Mouse (Mus musculus): ENCODE measurements around the gene Wipi1.

The Wipi1 gene

DNA sequence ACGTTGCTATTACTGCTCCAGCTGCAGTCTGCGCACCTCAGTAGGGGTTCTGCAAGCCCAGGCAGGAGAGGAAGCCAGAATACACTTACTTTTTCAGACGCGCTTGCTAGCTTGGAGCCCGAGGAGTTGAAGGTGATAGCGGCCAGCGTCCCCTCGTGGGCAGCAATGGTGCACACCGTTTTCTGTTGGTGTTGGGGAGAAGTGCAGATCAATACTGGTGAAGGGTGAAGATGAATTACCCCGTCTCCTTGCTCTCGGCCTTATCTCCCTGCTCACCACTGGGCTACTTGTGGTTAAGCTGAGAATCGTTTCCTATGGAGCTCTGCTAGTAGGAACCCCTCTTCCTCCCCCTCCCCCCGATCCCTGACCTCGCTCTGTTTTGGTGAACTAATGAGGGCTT is 27.8 kb downstream of the Wipi1 start:
- DNase-seq (ENCODE audit: extremely low read depth, low read depth, low spot score), result no peak

GRCm38 (mm10) chr11:109579999-109580398 is 31.8 kb downstream of the Wipi1 start:
- DNase-seq (ENCODE audit: extremely low read depth, low read depth, low spot score), result no peak

- no peak for DNase-seq (ENCODE audit: extremely low read depth, low read depth, low spot score)
Observed at GRCm38 (mm10) chr11:109578536-109578935, 33.2 kb downstream of the Wipi1 start.

DNA sequence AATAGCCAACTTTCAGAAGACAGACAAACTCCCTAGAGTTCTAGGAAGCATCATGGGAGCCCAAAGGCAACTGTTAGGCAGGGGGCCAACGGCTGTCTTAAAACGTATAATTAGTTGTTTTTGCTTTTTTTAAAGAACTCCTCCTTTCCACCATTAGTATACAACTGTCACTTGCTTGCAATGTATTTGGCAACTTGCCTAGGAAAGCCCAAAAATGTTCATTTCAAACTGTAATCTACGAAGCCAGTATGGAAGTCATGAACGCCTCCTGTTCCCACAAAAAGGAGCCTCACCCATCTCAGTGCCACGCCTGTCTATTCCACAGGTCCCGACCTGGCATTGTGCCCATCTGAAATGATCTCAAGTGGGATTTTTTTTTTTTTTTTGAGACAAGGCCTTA is 35.9 kb downstream of the Wipi1 start:
- DNase-seq (ENCODE audit: extremely low read depth, low read depth, low spot score), result no peak

- DNase-seq (ENCODE audit: extremely low read depth, low read depth, low spot score), result no peak
Observed at GRCm38 (mm10) chr11:109574604-109575003, 37.2 kb downstream of the Wipi1 start.

DNA sequence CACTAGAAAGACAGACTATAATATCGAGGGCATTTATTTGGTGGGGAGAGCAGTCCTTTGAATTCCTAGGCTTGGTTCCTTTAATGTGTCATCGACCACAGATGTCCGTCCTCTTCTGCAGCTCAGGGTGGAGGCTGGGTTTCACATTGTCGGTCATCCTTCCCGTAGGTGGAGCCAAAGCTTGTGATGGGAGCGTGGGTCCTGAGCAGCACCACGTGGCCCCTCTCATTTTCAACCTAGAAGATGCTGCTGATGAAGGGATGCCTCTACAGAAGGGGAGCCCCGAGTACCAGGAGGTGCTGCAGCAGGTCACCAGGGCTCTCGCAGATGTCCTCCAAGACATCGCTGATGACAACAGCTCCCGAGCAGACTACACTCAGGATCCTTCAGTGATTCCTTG is 39.7 kb downstream of the Wipi1 start:
- no peak for DNase-seq (ENCODE audit: extremely low read depth, low read depth, low spot score)

GRCm38 (mm10) chr11:109569809-109570208 is 42.0 kb downstream of the Wipi1 start:
- no peak for DNase-seq (ENCODE audit: extremely low read depth, low read depth, low spot score)

DNA sequence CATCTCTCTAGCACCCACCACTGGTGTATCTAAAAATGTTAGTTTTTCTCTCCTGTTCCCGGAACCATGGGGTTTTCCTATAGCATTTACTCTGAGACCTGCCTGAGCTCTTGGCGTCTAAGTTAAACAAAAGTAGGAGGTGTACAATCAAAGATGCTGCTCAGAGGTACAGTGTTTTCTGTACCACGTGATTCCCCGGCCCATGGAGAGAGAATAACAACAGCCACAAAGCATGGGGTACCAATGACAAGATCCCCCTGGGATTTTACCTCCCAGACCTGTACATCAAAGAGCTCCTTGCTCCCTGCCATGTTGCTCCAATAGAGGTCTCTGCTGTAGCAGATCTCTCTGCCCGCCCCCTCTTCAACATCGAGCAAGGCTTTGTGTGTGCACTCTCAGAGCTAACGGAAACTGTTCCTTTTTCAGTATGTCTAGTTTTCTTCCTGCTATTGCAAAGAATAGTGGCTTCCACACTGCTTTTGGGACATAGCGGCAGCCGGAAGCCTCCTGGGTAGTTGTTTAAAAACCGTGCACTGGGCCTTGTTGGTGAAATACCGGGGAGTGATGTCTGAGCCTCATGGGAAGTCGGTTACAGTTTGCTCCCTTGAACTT is 42.7 kb downstream of the Wipi1 start:
- DNase-seq (ENCODE audit: extremely low read depth, low read depth, low spot score), result no peak

DNA sequence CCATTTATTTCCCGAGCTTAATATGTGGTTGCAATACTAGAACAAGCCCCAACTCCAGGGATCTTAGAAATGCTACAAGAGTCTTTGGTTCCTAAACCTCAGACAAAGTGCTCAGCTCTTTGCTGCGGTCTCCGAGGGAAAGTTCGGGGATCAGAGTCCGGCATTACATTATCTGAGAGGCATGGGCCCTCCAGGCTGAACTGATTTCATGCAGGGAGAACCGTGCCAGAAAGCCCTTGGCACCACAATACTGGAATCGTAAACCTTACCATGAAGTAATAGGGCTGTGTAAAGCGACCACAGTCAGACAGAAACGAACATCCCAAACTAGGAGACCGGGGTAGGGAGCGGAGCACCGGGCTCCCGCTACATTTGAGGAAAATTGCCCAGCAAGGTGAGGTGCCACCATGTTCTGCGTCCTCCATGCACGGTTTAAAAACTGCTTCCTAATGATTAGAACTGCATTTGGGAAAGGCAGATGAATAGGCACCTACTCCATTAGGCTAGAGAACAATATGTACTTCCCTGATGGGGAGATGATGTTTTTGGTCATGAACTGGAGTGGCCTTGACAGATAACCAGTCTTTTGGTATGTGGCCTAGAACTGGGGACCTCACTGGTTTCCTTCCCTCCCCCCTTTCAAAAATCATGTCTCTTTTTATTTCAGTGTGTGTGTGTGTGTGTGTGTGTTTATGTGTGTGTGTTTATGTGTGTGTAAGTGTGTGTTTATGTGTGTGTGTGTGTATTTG is 47.1 kb downstream of the Wipi1 start:
- no peak for DNase-seq (ENCODE audit: extremely low read depth, low read depth, low spot score)

DNA sequence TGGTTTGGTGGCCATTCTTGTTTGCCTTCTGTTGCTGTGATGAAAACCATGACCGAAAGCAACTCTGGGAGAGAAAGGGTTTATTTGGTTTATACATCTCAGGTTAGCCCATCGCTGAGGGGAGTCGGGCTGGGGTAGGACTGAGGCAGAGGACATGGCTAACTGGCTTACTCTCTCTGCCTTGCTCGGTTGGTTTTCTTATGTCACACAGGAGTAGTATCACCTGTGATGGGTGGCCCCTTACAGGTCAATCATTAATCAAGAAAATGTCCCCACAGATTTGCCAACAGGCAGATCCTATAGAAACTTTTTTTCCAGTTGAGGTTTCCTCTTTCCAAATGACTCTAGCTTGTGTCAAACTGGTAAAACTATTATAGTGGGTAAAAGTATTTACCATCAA is 48.1 kb downstream of the Wipi1 start:
- no peak for DNase-seq (ENCODE audit: extremely low read depth, low read depth, low spot score)

DNA sequence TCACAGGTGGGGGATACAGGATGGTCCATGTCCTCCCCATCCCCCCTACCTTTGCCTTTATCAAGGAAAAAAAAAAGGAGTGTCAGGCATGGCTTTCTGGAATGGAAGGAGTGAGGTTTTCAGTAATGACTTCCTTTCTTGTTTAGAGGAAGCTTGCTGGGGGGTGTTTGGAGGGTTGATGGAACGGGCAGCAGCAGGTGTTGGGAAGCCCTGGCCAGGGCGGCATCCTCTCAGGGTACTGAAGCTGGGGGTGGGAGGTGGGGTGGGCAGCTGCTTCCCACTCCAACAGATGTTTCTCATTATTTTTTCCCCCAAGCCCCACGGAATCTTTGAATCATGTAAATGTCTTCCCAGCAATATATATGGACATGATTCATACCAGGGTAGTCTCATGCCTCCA is 50.3 kb downstream of the Wipi1 start:
- no peak for DNase-seq (ENCODE audit: extremely low read depth, low read depth, low spot score)

DNA sequence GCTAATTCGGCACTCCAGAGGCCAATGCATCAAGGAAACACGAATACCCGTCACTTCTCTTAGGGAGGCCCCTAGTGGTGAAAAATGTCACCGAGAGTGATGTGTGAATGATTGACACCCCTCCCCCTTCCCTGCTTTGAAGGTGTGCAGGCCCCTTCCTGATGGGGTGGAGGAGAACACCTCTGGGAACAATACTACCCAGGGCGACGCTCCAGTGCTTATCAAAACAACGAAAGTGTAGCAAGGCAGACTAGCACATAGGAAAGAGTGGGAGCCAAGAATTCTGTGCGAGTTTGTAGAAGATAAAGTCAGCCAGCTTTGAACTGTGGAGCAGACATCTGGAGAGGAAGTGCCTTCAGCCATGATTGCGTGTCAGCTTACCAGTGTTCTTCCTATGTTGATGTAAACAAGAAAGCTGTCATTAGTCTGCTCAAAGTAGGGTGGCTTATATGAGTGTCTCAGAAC is 50.9 kb downstream of the Wipi1 start:
- DNase-seq (ENCODE audit: extremely low read depth, low read depth, low spot score), result no peak

- no peak for DNase-seq (ENCODE audit: extremely low read depth, low read depth, low spot score)
Observed at GRCm38 (mm10) chr11:109559241-109559640, 52.5 kb downstream of the Wipi1 start.

DNA sequence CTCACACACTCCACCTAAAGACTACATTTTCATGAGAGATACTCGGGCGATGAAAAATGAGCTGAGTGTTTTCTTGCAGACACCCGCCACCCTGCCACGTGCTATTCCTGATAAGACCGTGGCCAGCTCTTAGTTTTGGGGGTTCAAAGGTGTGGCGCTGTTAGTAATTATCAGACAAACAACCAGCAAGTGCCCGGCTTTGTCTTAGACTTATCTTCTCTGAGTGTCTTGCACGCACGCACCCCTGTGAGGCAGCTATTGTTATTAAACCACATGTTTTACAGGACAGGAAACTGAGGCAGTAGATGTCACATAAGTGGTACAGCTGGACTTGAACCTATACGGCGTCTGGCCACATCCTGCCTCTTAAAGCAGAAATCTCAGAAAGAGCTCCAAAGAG is 54.3 kb downstream of the Wipi1 start:
- no peak for DNase-seq (ENCODE audit: extremely low read depth, low read depth, low spot score)

- DNase-seq (ENCODE audit: extremely low read depth, low read depth, low spot score), result no peak
Observed at GRCm38 (mm10) chr11:109556130-109556529, 55.6 kb downstream of the Wipi1 start.

GRCm38 (mm10) chr11:109554443-109554842 is 57.3 kb downstream of the Wipi1 start:
- peak; percentile 78 for DNase-seq (ENCODE audit: extremely low read depth, low read depth, low spot score)

- no peak for DNase-seq (ENCODE audit: extremely low read depth, low read depth, low spot score)
Observed at GRCm38 (mm10) chr11:109553921-109554320, 57.8 kb downstream of the Wipi1 start.

DNA sequence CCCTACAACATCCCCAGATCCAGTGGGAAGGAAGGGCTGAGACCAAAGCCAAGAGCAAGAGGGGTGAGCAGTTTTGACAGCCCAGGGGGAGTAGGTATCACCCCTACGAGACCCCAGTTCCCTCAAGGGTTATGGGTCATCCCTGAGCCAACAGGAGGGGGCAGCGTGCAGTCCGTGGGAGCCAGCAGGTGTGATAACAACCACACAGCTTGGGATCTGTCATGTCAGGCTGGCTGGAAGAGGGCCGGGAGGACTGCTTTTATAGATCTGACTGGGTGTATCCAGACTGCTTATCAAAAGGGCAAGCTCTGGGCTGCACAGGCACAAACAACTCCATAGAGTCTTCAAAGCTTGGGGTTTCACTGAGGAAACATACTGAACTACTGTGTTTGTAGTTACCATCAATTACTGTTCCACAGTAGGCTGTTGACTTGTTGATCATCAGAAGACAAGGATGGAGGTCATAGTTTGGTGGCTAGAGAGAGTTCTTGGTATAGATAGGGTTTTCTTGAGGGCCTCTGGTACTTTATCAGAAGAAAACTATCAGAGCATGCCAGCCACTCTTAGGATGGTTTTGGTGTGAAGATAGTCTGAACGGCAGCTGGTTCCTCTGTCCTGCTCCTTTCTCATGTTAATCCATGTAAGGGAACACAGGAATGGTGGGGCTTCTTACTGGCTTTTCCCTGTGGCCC is 62.0 kb downstream of the Wipi1 start:
- no peak for DNase-seq (ENCODE audit: extremely low read depth, low read depth, low spot score)

GRCm38 (mm10) chr11:109547652-109548051 is 64.1 kb downstream of the Wipi1 start:
- no peak for DNase-seq (ENCODE audit: extremely low read depth, low read depth, low spot score)

- no peak for DNase-seq (ENCODE audit: extremely low read depth, low read depth, low spot score)
Observed at GRCm38 (mm10) chr11:109546305-109547001, 65.3 kb downstream of the Wipi1 start.

GRCm38 (mm10) chr11:109545700-109546143 is 66.0 kb downstream of the Wipi1 start:
- no peak for DNase-seq (ENCODE audit: extremely low read depth, low read depth, low spot score)
